Comparison of ENCODE assay signal across 30 mouse cellular contexts in the genomic region with DNA sequence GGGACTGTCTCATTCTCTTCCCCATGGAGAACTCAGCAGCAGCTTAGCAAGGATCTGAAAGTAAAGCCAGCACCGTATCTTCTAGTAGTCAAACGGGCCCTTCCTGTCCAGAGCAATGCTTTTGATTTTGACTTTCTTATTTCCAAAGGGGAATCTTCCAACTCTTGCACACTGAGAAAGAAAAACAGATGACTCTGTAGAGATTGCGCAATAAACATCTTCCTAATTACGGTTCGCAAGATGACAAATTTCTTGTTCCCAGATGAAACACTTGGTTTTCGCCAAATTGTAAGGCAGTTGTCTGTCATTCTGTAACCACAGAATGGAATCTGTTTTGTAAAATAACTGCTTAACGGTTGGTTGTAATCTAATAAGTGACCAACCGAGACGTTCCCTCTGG.
"Had no signal": no experiment of that assay in that cellular context is flagged by ENCODE, and none has a peak within 500 bp of the region (broad histone marks: within the 10 kb centered on the region; RNA-seq: fewer than 3 reads in every experiment).

No protein-coding gene starts in this region.

- ATAC-seq: liver, embryonic 12.5 days; liver, postnatal 0 days; midbrain, embryonic 13.5 days; midbrain, embryonic 15.5 days; midbrain, embryonic 16.5 days had no signal

- H3K27ac ChIP-seq: left cerebral cortex, adult 2 months; limb, embryonic 10.5 days; limb, embryonic 12.5 days; limb, embryonic 13.5 days; limb, embryonic 15.5 days; liver, embryonic 12.5 days; liver, embryonic 13.5 days; liver, embryonic 14.5 days; liver, embryonic 15.5 days; lung, embryonic 15.5 days; macrophage; midbrain, embryonic 10.5 days; midbrain, embryonic 12.5 days; midbrain, embryonic 13.5 days; midbrain, embryonic 15.5 days; neural tube, embryonic 12.5 days had no signal

- H3K4me3 ChIP-seq: left cerebral cortex, adult 2 months; limb, embryonic 10.5 days; limb, embryonic 12.5 days; limb, embryonic 13.5 days; limb, embryonic 15.5 days; liver, embryonic 12.5 days; liver, embryonic 13.5 days; liver, embryonic 15.5 days; lung, embryonic 15.5 days; megakaryocyte, embryonic 14.5 days; midbrain, embryonic 10.5 days; midbrain, embryonic 12.5 days; midbrain, embryonic 13.5 days; midbrain, embryonic 15.5 days; neural tube, embryonic 12.5 days had no signal

- H3K4me1 ChIP-seq: limb, embryonic 10.5 days; limb, embryonic 12.5 days; limb, embryonic 13.5 days; limb, embryonic 15.5 days; liver, embryonic 12.5 days; liver, embryonic 13.5 days; liver, embryonic 15.5 days; lung, embryonic 15.5 days; megakaryocyte, embryonic 14.5 days; midbrain, embryonic 10.5 days; midbrain, embryonic 12.5 days; midbrain, embryonic 13.5 days; midbrain, embryonic 15.5 days; neural tube, embryonic 12.5 days had no signal

- H3K27me3 ChIP-seq: limb, embryonic 12.5 days; limb, embryonic 13.5 days; limb, embryonic 15.5 days; liver, embryonic 12.5 days; liver, embryonic 13.5 days; liver, embryonic 15.5 days; lung, embryonic 15.5 days; megakaryocyte, embryonic 14.5 days; midbrain, embryonic 12.5 days; midbrain, embryonic 13.5 days; midbrain, embryonic 15.5 days; neural tube, embryonic 12.5 days had no signal

- H3K9ac ChIP-seq: limb, embryonic 12.5 days; limb, embryonic 13.5 days; limb, embryonic 15.5 days; liver, embryonic 12.5 days; liver, embryonic 13.5 days; liver, embryonic 14.5 days; liver, embryonic 15.5 days; liver, postnatal 0 days; lung, embryonic 14.5 days; lung, embryonic 15.5 days; midbrain, embryonic 12.5 days; midbrain, embryonic 13.5 days; midbrain, embryonic 15.5 days; neural tube, embryonic 12.5 days had no signal

- DNase-seq: left cerebral cortex, postnatal 4 days; liver; liver, embryonic 13.5 days; liver, postnatal 0 days; lung, adult 2 months; lung, embryonic 14.5 days; lung, postnatal 10 days; lung, postnatal 14 days; lung, postnatal 36 days; lung, postnatal 4 days; midbrain, embryonic 14.5 days had no signal

- H3K9me3 ChIP-seq: limb, embryonic 10.5 days; limb, embryonic 15.5 days; liver, embryonic 13.5 days; liver, embryonic 15.5 days; lung, embryonic 15.5 days had no signal

- H3K36me3 ChIP-seq: limb, embryonic 10.5 days; limb, embryonic 12.5 days; limb, embryonic 13.5 days; limb, embryonic 15.5 days; liver, embryonic 12.5 days; liver, embryonic 13.5 days; liver, embryonic 15.5 days; lung, embryonic 15.5 days; midbrain, embryonic 10.5 days; midbrain, embryonic 12.5 days; midbrain, embryonic 13.5 days; midbrain, embryonic 15.5 days; neural tube, embryonic 12.5 days had no signal

- H3K4me2 ChIP-seq: limb, embryonic 12.5 days; limb, embryonic 13.5 days; limb, embryonic 15.5 days; liver, embryonic 11.5 days; liver, embryonic 12.5 days; liver, embryonic 13.5 days; liver, embryonic 15.5 days; lung, embryonic 14.5 days; lung, embryonic 15.5 days; midbrain, embryonic 11.5 days; midbrain, embryonic 12.5 days; midbrain, embryonic 13.5 days; midbrain, embryonic 15.5 days; neural tube, embryonic 12.5 days had no signal
